In genomic region chr2:135029700-135030099, GRCm38 (mm10) we compare ENCODE assay signal across 9 mouse cellular contexts.
DNase-seq lines count a peak whose midpoint lies in the region; ATAC-seq lines count a peak whose summit lies in the region.
"Had no signal": no experiment of that assay in that cellular context is flagged by ENCODE, and none has a peak within 500 bp of the region (broad histone marks: within the 10 kb centered on the region; RNA-seq: fewer than 3 reads in every experiment).

No protein-coding gene starts in this region.

- intact Hi-C loops in left cerebral cortex, postnatal 14 days (cut with DNase I) = no loop called here
- intact Hi-C loops in left cerebral cortex, postnatal 10 days (cut with DNase I) = no loop called here

- peak; percentile 12 for DNase-seq in embryo, embryonic 10 days (ENCODE audit: low spot score)
- DNase-seq in embryo, embryonic 10.5 days (ENCODE audit: low spot score) = no peak
- DNase-seq in left cerebral cortex, postnatal 14 days (ENCODE audit: low spot score in 2 of 2) = peak; percentile 23 to 38
- no peak for DNase-seq in left cerebral cortex, postnatal 10 days (ENCODE audit: extremely low spot score in 1 of 2, low spot score in 2 of 2)
- no peak for DNase-seq in liver, embryonic 11.5 days (ENCODE audit: low spot score)
- no peak for DNase-seq in ovary, postnatal 10 days (ENCODE audit: low spot score)

- peak overlapping the region; percentile 26 for H3K4me2 ChIP-seq in hindbrain, embryonic 15.5 days
- H3K4me2 ChIP-seq in neural tube, embryonic 14.5 days (ENCODE audit: low read depth, low read length) = peak overlapping the region; percentile 20
- H3K4me2 ChIP-seq in liver, embryonic 11.5 days = no peak overlapping the region

- H3K27ac ChIP-seq in hindbrain, embryonic 15.5 days (replicated peaks) = peak overlapping the region; percentile 42; the same call in 1 of the 2 replicates
- peak overlapping the region; percentile 44; the same call in 1 of the 2 replicates for H3K27ac ChIP-seq in neural tube, embryonic 14.5 days (ENCODE audit: low read depth, low read length)
- no peak overlapping the region for H3K27ac ChIP-seq in liver, embryonic 11.5 days (ENCODE audit: low read depth, low read length)

- no peaks in the 10 kb centered on the region for H3K9me3 ChIP-seq in hindbrain, embryonic 15.5 days
- H3K9me3 ChIP-seq in neural tube, embryonic 14.5 days (ENCODE audit: control insufficient read depth, low read length) = no peaks in the 10 kb centered on the region
- H3K9me3 ChIP-seq in liver, embryonic 11.5 days (ENCODE audit: control insufficient read depth, low read length) = no peaks in the 10 kb centered on the region

- H3K4me1 ChIP-seq in hindbrain, embryonic 15.5 days (replicated peaks) = peaks cover 13% of the 10 kb centered on the region
- 0 out of 2 replicates have a peak, but pooled peaks cover 5% of the 10 kb centered on the region for H3K4me1 ChIP-seq in neural tube, embryonic 14.5 days (ENCODE audit: control insufficient read depth, insufficient read depth, low read length)
- H3K4me1 ChIP-seq in liver, embryonic 11.5 days (replicated peaks; ENCODE audit: control insufficient read depth, insufficient read depth, low read length) = no peaks in the 10 kb centered on the region

- no peak overlapping the region for H3K9ac ChIP-seq in hindbrain, embryonic 15.5 days
- H3K9ac ChIP-seq in neural tube, embryonic 14.5 days (replicated peaks; ENCODE audit: low read depth, low read length) = no peak overlapping the region
- H3K9ac ChIP-seq in liver, embryonic 11.5 days (ENCODE audit: low read depth, low read length) = no peak overlapping the region

- 23% methylated on average over 6 of the region's 6 CpGs for WGBS in hindbrain, embryonic 15.5 days
- WGBS in neural tube, embryonic 14.5 days = 23% methylated on average over 6 of the region's 6 CpGs
- 62% methylated on average over 6 of the region's 6 CpGs for WGBS in liver, embryonic 11.5 days

- H3K36me3 ChIP-seq in hindbrain, embryonic 15.5 days = no peaks in the 10 kb centered on the region
- H3K36me3 ChIP-seq in neural tube, embryonic 14.5 days (ENCODE audit: control insufficient read depth, insufficient read depth, low read length) = no peaks in the 10 kb centered on the region
- no peaks in the 10 kb centered on the region for H3K36me3 ChIP-seq in liver, embryonic 11.5 days (ENCODE audit: control insufficient read depth, insufficient read depth, low read length)

- ATAC-seq in hindbrain, embryonic 15.5 days (ENCODE audit: low FRiP score, low read depth) = 0 out of 2 replicates have a peak, but pooled peaks have one; percentile 29
- ATAC-seq in neural tube, embryonic 14.5 days (ENCODE audit: low read depth) = peak; percentile 35; the same call in 1 of the 2 replicates
- no peak for ATAC-seq in liver, embryonic 11.5 days (replicated peaks; ENCODE audit: low FRiP score)

- H3K4me3 ChIP-seq in hindbrain, embryonic 15.5 days = no peak overlapping the region
- no peak overlapping the region for H3K4me3 ChIP-seq in neural tube, embryonic 14.5 days (ENCODE audit: low read depth, low read length)
- H3K4me3 ChIP-seq in liver, embryonic 11.5 days (ENCODE audit: low read depth, low read length) = no peak overlapping the region
- H3K4me3 ChIP-seq: erythroblast, embryonic 14.5 days had no signal

- H3K27me3 ChIP-seq in hindbrain, embryonic 15.5 days = no peaks in the 10 kb centered on the region
- H3K27me3 ChIP-seq in neural tube, embryonic 14.5 days (ENCODE audit: control insufficient read depth, insufficient read depth, low read length) = no peaks in the 10 kb centered on the region
- no peaks in the 10 kb centered on the region for H3K27me3 ChIP-seq in liver, embryonic 11.5 days (replicated peaks; ENCODE audit: control insufficient read depth, insufficient read depth, low read length)

Comparison
In these comparisons a context has a peak if more than half of its experiments do, and no peak if none do; other contexts are left out.
1. DNase-seq: peak in embryo, embryonic 10 days (single experiment) and left cerebral cortex, postnatal 14 days (2 of 2); none in embryo, embryonic 10.5 days (single experiment), left cerebral cortex, postnatal 10 days (0 of 2), liver, embryonic 11.5 days (single experiment) and ovary, postnatal 10 days (single experiment).